Comparison of ENCODE assay signal across 14 mouse cellular contexts in genomic region chr4:32439974-32440739, GRCm38 (mm10).
A peak's percentile ranks its signal among the peaks of the same experiment; 100 is the strongest.
DNase-seq lines count a peak whose midpoint lies in the region; ATAC-seq and TF ChIP-seq lines count a peak whose summit lies in the region.
"Had no signal": no experiment of that assay in that cellular context is flagged by ENCODE, and none has a peak within 500 bp of the region (broad histone marks: within the 10 kb centered on the region; RNA-seq: fewer than 3 reads in every experiment).

No protein-coding gene starts in this region.

- no peak overlapping the region for H3K9ac ChIP-seq in forebrain, embryonic 13.5 days
- H3K9ac ChIP-seq in lung, embryonic 15.5 days: no peak overlapping the region
- H3K9ac ChIP-seq in midbrain, embryonic 15.5 days: no peak overlapping the region
- H3K9ac ChIP-seq: embryonic facial prominence, embryonic 15.5 days; liver, embryonic 14.5 days; midbrain, embryonic 12.5 days had no signal

- WGBS in forebrain, embryonic 13.5 days: 79% methylated on average over 11 of the region's 11 CpGs
- 89% methylated on average over 11 of the region's 11 CpGs for WGBS in forebrain, embryonic 10.5 days
- WGBS in lung, embryonic 15.5 days: 77% methylated on average over 11 of the region's 11 CpGs
- WGBS in lung, adult 2 months: 84% methylated on average over 11 of the region's 11 CpGs
- WGBS in midbrain, embryonic 15.5 days: 86% methylated on average over 11 of the region's 11 CpGs

- peaks cover 22% of the 10 kb centered on the region for H3K4me1 ChIP-seq in forebrain, embryonic 13.5 days
- no peaks in the 10 kb centered on the region for H3K4me1 ChIP-seq in forebrain, embryonic 10.5 days
- H3K4me1 ChIP-seq in lung, embryonic 15.5 days: no peaks in the 10 kb centered on the region
- no peaks in the 10 kb centered on the region for H3K4me1 ChIP-seq in lung, adult 2 months (ENCODE audit: control insufficient read depth, insufficient read depth, low read length)
- H3K4me1 ChIP-seq in midbrain, embryonic 15.5 days: no peaks in the 10 kb centered on the region
- H3K4me1 ChIP-seq: embryonic facial prominence, embryonic 15.5 days had no signal

- no peak for TF ChIP-seq CTCF in lung, adult 2 months (IDR thresholded peaks at IDR 0.05; ENCODE audit: insufficient read depth, low read length)

- no peak for TF ChIP-seq POLR2A in lung, adult 2 months (IDR thresholded peaks at IDR 0.05; ENCODE audit: borderline replicate concordance, extremely low read depth, low read depth, low read length)

- 0 out of 2 replicates have a peak overlapping the region, but pooled peaks have one; percentile 0 for H3K27ac ChIP-seq in forebrain, embryonic 13.5 days
- H3K27ac ChIP-seq in forebrain, embryonic 10.5 days: no peak overlapping the region
- H3K27ac ChIP-seq in lung, embryonic 15.5 days: no peak overlapping the region
- H3K27ac ChIP-seq in midbrain, embryonic 15.5 days: no peak overlapping the region
- H3K27ac ChIP-seq: embryonic facial prominence, embryonic 15.5 days; liver, embryonic 14.5 days; midbrain, embryonic 12.5 days had no signal

- H3K27me3 ChIP-seq in forebrain, embryonic 13.5 days: no peaks in the 10 kb centered on the region
- H3K27me3 ChIP-seq in forebrain, embryonic 10.5 days (ENCODE audit: poor library complexity, severe bottlenecking): no peaks in the 10 kb centered on the region
- no peaks in the 10 kb centered on the region for H3K27me3 ChIP-seq in lung, embryonic 15.5 days
- no peaks in the 10 kb centered on the region for H3K27me3 ChIP-seq in midbrain, embryonic 15.5 days (replicated peaks)
- H3K27me3 ChIP-seq: embryonic facial prominence, embryonic 15.5 days; midbrain, embryonic 12.5 days had no signal

- H3K36me3 ChIP-seq in forebrain, embryonic 13.5 days (ENCODE audit: poor library complexity, severe bottlenecking): no peaks in the 10 kb centered on the region
- H3K36me3 ChIP-seq in forebrain, embryonic 10.5 days (replicated peaks): no peaks in the 10 kb centered on the region
- no peaks in the 10 kb centered on the region for H3K36me3 ChIP-seq in lung, embryonic 15.5 days
- no peaks in the 10 kb centered on the region for H3K36me3 ChIP-seq in midbrain, embryonic 15.5 days (replicated peaks)
- H3K36me3 ChIP-seq: embryonic facial prominence, embryonic 15.5 days; midbrain, embryonic 12.5 days had no signal

- no peak overlapping the region for H3K4me2 ChIP-seq in forebrain, embryonic 13.5 days
- no peak overlapping the region for H3K4me2 ChIP-seq in lung, embryonic 15.5 days
- H3K4me2 ChIP-seq in midbrain, embryonic 15.5 days: no peak overlapping the region
- H3K4me2 ChIP-seq: embryonic facial prominence, embryonic 15.5 days; midbrain, embryonic 12.5 days had no signal

- no peak for DNase-seq in forebrain, embryonic 10.5 days (ENCODE audit: extremely low spot score, low spot score)
- DNase-seq in lung, adult 2 months: no peak
- DNase-seq in cerebellum, postnatal 10 days: peak; percentile 60 to 73
- DNase-seq in yolk sac, embryonic 10.5 days (ENCODE audit: low spot score): no peak
- DNase-seq: gastrocnemius, postnatal 25 days; kidney, adult 18-20 months; layer of hippocampus, postnatal 36 days had no signal

- no peaks in the 10 kb centered on the region for H3K9me3 ChIP-seq in forebrain, embryonic 13.5 days (replicated peaks)
- H3K9me3 ChIP-seq in forebrain, embryonic 10.5 days: no peaks in the 10 kb centered on the region
- no peaks in the 10 kb centered on the region for H3K9me3 ChIP-seq in lung, embryonic 15.5 days
- H3K9me3 ChIP-seq in midbrain, embryonic 15.5 days: no peaks in the 10 kb centered on the region
- H3K9me3 ChIP-seq: embryonic facial prominence, embryonic 15.5 days; midbrain, embryonic 12.5 days had no signal

- peak; percentile 52 for ATAC-seq in forebrain, embryonic 13.5 days
- peak; percentile 23; the same call in 1 of the 2 replicates for ATAC-seq in lung, embryonic 15.5 days (ENCODE audit: borderline replicate concordance, extremely low read depth, low FRiP score, low TSS enrichment)
- ATAC-seq in midbrain, embryonic 15.5 days (replicated peaks): 0 out of 2 replicates have a peak, but pooled peaks have one; percentile 22
- no peak for ATAC-seq in granulocyte monocyte progenitor cell, adult 5-6 weeks (replicated peaks; ENCODE audit: poor library complexity, severe bottlenecking)

- H3K4me3 ChIP-seq in forebrain, embryonic 13.5 days: no peak overlapping the region
- no peak overlapping the region for H3K4me3 ChIP-seq in forebrain, embryonic 10.5 days
- no peak overlapping the region for H3K4me3 ChIP-seq in lung, embryonic 15.5 days
- no peak overlapping the region for H3K4me3 ChIP-seq in lung, adult 2 months (replicated peaks; ENCODE audit: extremely low read depth, low read depth, low read length)
- H3K4me3 ChIP-seq in midbrain, embryonic 15.5 days: no peak overlapping the region
- H3K4me3 ChIP-seq: embryonic facial prominence, embryonic 15.5 days; midbrain, embryonic 12.5 days had no signal

Comparison
In these comparisons a context has a peak if more than half of its experiments do, and no peak if none do; other contexts are left out.
1. DNase-seq: peak in cerebellum, postnatal 10 days (2 of 2); none in forebrain, embryonic 10.5 days (single experiment), lung, adult 2 months (single experiment) and yolk sac, embryonic 10.5 days (single experiment).